Mouse (Mus musculus): Measurements from ENCODE around the gene Zfp488.

GRCm38 (mm10) chr14:34002358-34002757 is 23.8 kb upstream of the Zfp488 start:
- TF ChIP-seq CTCF (IDR thresholded peaks at IDR 0.05; ENCODE audit: low read depth) (no peak), EP300 (IDR thresholded peaks at IDR 0.05; ENCODE audit: low read depth) (no peak)
